Mouse (Mus musculus): ENCODE measurements around the gene Slc26a10.

Slc26a10 gene

GRCm38 (mm10) chr10:127179871-127180694 lies at the start of gene Slc26a10:
Gene Slc26a10, minus strand, starts transcription at chr10:127180645.
- peak in 1 of 2 experiments; percentile 19 for DNase-seq (ENCODE audit: inconsistent age in 2 of 2, low spot score in 1 of 2)

- peak; percentile 29 to 90 for DNase-seq (ENCODE audit: inconsistent age in 2 of 2, low spot score in 1 of 2)
Measured at GRCm38 (mm10) chr10:127228897-127229296, 48.5 kb upstream of the Slc26a10 start.

GRCm38 (mm10) chr10:127227163-127227562 lies 46.7 kb upstream of the Slc26a10 start:
- DNase-seq (ENCODE audit: inconsistent age in 2 of 2, low spot score in 1 of 2), result no peak

GRCm38 (mm10) chr10:127226318-127226895 lies 46.0 kb upstream of the Slc26a10 start:
- DNase-seq (ENCODE audit: inconsistent age in 2 of 2, low spot score in 1 of 2), result peak; percentile 55 to 83

- no peak for DNase-seq (ENCODE audit: inconsistent age in 2 of 2, low spot score in 1 of 2)
Measured at GRCm38 (mm10) chr10:127225732-127226131, 45.3 kb upstream of the Slc26a10 start.

GRCm38 (mm10) chr10:127225213-127225612 lies 44.8 kb upstream of the Slc26a10 start:
- no peak for DNase-seq (ENCODE audit: inconsistent age in 2 of 2, low spot score in 1 of 2)

GRCm38 (mm10) chr10:127218339-127218738 lies 37.9 kb upstream of the Slc26a10 start:
- no peak for DNase-seq (ENCODE audit: inconsistent age in 2 of 2, low spot score in 1 of 2)

GRCm38 (mm10) chr10:127217177-127217576 lies 36.7 kb upstream of the Slc26a10 start:
- no peak for DNase-seq (ENCODE audit: inconsistent age in 2 of 2, low spot score in 1 of 2)

GRCm38 (mm10) chr10:127216456-127216855 lies 36.0 kb upstream of the Slc26a10 start:
- no peak for DNase-seq (ENCODE audit: inconsistent age in 2 of 2, low spot score in 1 of 2)

- DNase-seq (ENCODE audit: inconsistent age in 2 of 2, low spot score in 1 of 2), result no peak
Measured at GRCm38 (mm10) chr10:127214422-127214803, 34.0 kb upstream of the Slc26a10 start.

- DNase-seq (ENCODE audit: inconsistent age in 2 of 2, low spot score in 1 of 2), result no peak
Measured at GRCm38 (mm10) chr10:127213704-127214421, 33.4 kb upstream of the Slc26a10 start.

GRCm38 (mm10) chr10:127213272-127213671 lies 32.8 kb upstream of the Slc26a10 start:
- DNase-seq (ENCODE audit: inconsistent age in 2 of 2, low spot score in 1 of 2), result peak in 1 of 2 experiments; percentile 24

- DNase-seq (ENCODE audit: inconsistent age in 2 of 2, low spot score in 1 of 2), result peak; percentile 96 to 97
Measured at GRCm38 (mm10) chr10:127211414-127211854, 31.0 kb upstream of the Slc26a10 start, which contains the start of gene Pip4k2c. Gene Pip4k2c, minus strand, starts transcription at chr10:127211585.

GRCm38 (mm10) chr10:127210961-127211405 lies 30.5 kb upstream of the Slc26a10 start:
- no peak for DNase-seq (ENCODE audit: inconsistent age in 2 of 2, low spot score in 1 of 2)

GRCm38 (mm10) chr10:127209928-127210570 lies 29.6 kb upstream of the Slc26a10 start:
- DNase-seq (ENCODE audit: inconsistent age in 2 of 2, low spot score in 1 of 2), result no peak

- no peak for DNase-seq (ENCODE audit: inconsistent age in 2 of 2, low spot score in 1 of 2)
Measured at GRCm38 (mm10) chr10:127208921-127209320, 28.5 kb upstream of the Slc26a10 start.

GRCm38 (mm10) chr10:127205373-127205772 lies 24.9 kb upstream of the Slc26a10 start:
- DNase-seq (ENCODE audit: inconsistent age in 2 of 2, low spot score in 1 of 2), result no peak

- no peak for DNase-seq (ENCODE audit: inconsistent age in 2 of 2, low spot score in 1 of 2)
Measured at GRCm38 (mm10) chr10:127204589-127204988, 24.1 kb upstream of the Slc26a10 start.

GRCm38 (mm10) chr10:127203106-127203505 lies 22.7 kb upstream of the Slc26a10 start:
- DNase-seq (ENCODE audit: inconsistent age in 2 of 2, low spot score in 1 of 2), result no peak

GRCm38 (mm10) chr10:127200279-127200678 lies 19.8 kb upstream of the Slc26a10 start:
- no peak for DNase-seq (ENCODE audit: inconsistent age in 2 of 2, low spot score in 1 of 2)

- no peak for DNase-seq (ENCODE audit: inconsistent age in 2 of 2, low spot score in 1 of 2)
Measured at GRCm38 (mm10) chr10:127199474-127199873, 19.0 kb upstream of the Slc26a10 start.

Measured in adrenal gland, adult (tissue).